Mouse (Mus musculus): ENCODE measurements around the gene Utp3.

DNA sequence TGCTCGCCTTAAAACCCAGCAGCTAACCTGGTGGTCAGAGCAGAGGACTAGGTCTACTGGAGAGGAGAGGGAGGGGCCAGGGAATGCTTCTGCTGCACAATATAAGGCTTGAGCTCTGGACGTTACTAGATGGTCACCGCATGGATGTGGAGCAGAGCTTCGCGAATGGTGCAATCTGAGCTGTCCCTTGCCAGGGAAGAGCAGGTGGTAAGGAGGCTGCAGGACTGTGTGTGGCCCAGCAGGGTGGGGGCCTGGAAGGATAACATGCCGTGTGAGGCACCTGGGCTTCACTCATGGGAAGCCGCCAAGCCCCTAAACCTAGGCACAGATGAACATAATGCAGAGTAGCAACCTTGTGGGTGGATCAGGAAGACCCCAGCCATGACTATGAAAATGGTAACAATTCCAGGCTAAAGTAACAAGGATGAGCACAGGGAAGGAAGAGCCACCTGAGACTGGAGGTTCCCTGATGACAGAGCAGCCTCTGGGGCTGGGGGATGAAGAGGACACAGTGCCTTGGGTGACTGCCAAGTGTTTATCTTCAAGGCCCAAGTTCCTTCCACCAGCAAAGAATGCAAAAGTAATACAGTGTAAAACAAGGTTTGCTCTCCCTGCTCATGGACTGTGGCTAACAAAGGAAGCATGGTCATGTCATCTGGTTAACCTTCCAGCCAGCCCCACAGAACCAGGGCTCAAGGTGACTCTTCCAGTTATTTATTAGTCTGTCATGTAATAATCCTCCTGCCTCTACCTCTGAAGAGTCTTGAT lies 32.3 kb downstream of the Utp3 start:
- TF ChIP-seq CTCF (IDR thresholded peaks at IDR 0.05; ENCODE audit: control insufficient read depth, insufficient read depth, insufficient replicate concordance, low read depth, low read length) (no peak), POLR2A (IDR thresholded peaks at IDR 0.05; ENCODE audit: control insufficient read depth, low read depth, low read length) (no peak)
